Mouse (Mus musculus) midbrain, postnatal 0 days (tissue): ENCODE measurements around the gene Nrn1l. TPM values are rescaled to one million over a fixed set of nuclear protein-coding genes. Genes with fewer than 3 reads are reported as not detected.

Experiments
- ATAC-seq: fragments of 200-750 bp; cut with Nextera tagmentation; 2 replicates; pipeline ENCODE4 v1.8.0; 2017; ENCODE audit warnings: moderate number of reproducible peaks, mild to moderate bottlenecking, moderate TSS enrichment, moderate library complexity; ENCODE audit not compliant: low FRiP score
- DNase-seq: peaks from one replicate; pipeline ENCODE4 v3.0.0-alpha.2; 2015; ENCODE audit warnings: low spot score
- H3K27ac ChIP-seq: fragments of 300-500 bp; sonication (generic); 2 replicates; pipeline ENCODE4 v1.5.1; 2014; ENCODE audit warnings: low read depth, mild to moderate bottlenecking, low read length, mixed read lengths
- H3K27me3 ChIP-seq: fragments of 300-500 bp; sonication (generic); 2 replicates; pipeline ENCODE4 v1.6.1; 2014; ENCODE audit warnings: low read length, control low read depth, mixed read lengths; ENCODE audit not compliant: insufficient read depth
- H3K36me3 ChIP-seq: fragments of 300-500 bp; sonication (generic); 2 replicates; pipeline ENCODE4 v1.6.1; 2014; ENCODE audit warnings: low read length, control low read depth, mixed read lengths; ENCODE audit not compliant: insufficient read depth
- H3K4me1 ChIP-seq: fragments of 300-500 bp; sonication (generic); 2 replicates; pipeline ENCODE4 v1.6.1; 2014; ENCODE audit warnings: mild to moderate bottlenecking, control low read depth, antibody characterized with exemption, low read length, mixed read lengths; ENCODE audit not compliant: insufficient read depth
- H3K4me2 ChIP-seq: fragments of 300-500 bp; sonication (generic); 2 replicates; pipeline ENCODE4 v1.6.1; 2014; ENCODE audit warnings: low read depth, mild to moderate bottlenecking, low read length, mixed read lengths; ENCODE audit not compliant: poor library complexity, severe bottlenecking
- H3K4me3 ChIP-seq: fragments of 300-500 bp; sonication (generic); 2 replicates; pipeline ENCODE4 v1.5.1; 2014; ENCODE audit warnings: low read depth, mild to moderate bottlenecking, low read length, moderate library complexity
- H3K9ac ChIP-seq: fragments of 300-500 bp; sonication (generic); replicated peaks from 2 replicates; pipeline ENCODE4 v1.6.1; 2014; ENCODE audit warnings: mild to moderate bottlenecking, low read length, moderate library complexity, mixed read lengths; ENCODE audit not compliant: poor library complexity, severe bottlenecking
- H3K9me3 ChIP-seq: fragments of 300-500 bp; sonication (generic); 2 replicates; pipeline ENCODE4 v1.6.1; 2016; ENCODE audit warnings: low read length, control low read depth
- CTCF ChIP-seq: IDR thresholded peaks from 2 replicates; pipeline ENCODE4 v1.5.1; 2016; ENCODE audit warnings: antibody characterized with exemption, mild to moderate bottlenecking
- WGBS: fragments of 180-500 bp; shearing (Covaris S2); extraction: QIAGEN DNeasy Blood & Tissue Kit; methylation state at CpG from one replicate; pipeline ENCODE4 v1.1.7; 2014; 5-methylcytosine and 5-hydroxymethylcytosine counted together
- polyA plus RNA-seq: library from polyadenylated mRNA; unstranded; fragments of >200 nt; fragmentation: Nextera tagmentation; extraction: Ambion mirVana; gene quantifications from 2 replicates; pipeline ENCODE4 v1.2.1, GENCODE M21; 2015
- total RNA-seq: library from RNA; depleted of rRNA; stranded (reverse); fragments of >200 nt; gene quantifications from 2 replicates; pipeline ENCODE4 v1.2.3, GENCODE M21; 2014

The Nrn1l gene
- total and polyA plus RNA-seq, 2 experiments from 2014 or later = 1.3 TPM

GRCm38 (mm10) chr8:105880754-105881520 is 12.4 kb upstream of the Nrn1l start, which contains the start of gene Edc4:
Edc4 (plus strand) TSS chr8:105880881.
- H3K4me3 ChIP-seq = peak within 1 kb of the TSS; percentile 70
- no peaks in the 10 kb centered on the region for H3K9me3 ChIP-seq
- peak within 1 kb of the TSS; percentile 45; the same call in 1 of the 2 replicates for H3K27ac ChIP-seq
- peak within 1 kb of the TSS; percentile 93 for H3K4me2 ChIP-seq
- no peak for TF ChIP-seq CTCF
- peaks cover 6% of the 10 kb centered on the region; the same call in 1 of the 2 replicates for H3K4me1 ChIP-seq
- peak within 1 kb of the TSS; percentile 76 for H3K9ac ChIP-seq
- DNase-seq (peak; percentile 86), ATAC-seq (peak; percentile 79)
- WGBS = 1% methylated on average over 45 of the region's 45 CpGs
- H3K36me3 ChIP-seq = peaks cover 43% of the 10 kb centered on the region
- H3K27me3 ChIP-seq = no peaks in the 10 kb centered on the region

GRCm38 (mm10) chr8:105889756-105890465 is 3.5 kb upstream of the Nrn1l start:
- no peak for DNase-seq
- no peak overlapping the region for H3K4me3 ChIP-seq
- H3K9ac ChIP-seq = no peak overlapping the region
- ATAC-seq = no peak
- TF ChIP-seq CTCF = no peak
- H3K27me3 ChIP-seq = no peaks in the 10 kb centered on the region
- H3K4me1 ChIP-seq = no peaks in the 10 kb centered on the region
- H3K9me3 ChIP-seq = no peaks in the 10 kb centered on the region
- no peak overlapping the region for H3K4me2 ChIP-seq
- peaks cover 86% of the 10 kb centered on the region for H3K36me3 ChIP-seq
- 91% methylated on average over 12 of the region's 12 CpGs for WGBS
- no peak overlapping the region for H3K27ac ChIP-seq

GRCm38 (mm10) chr8:105890870-105891269 is 2.5 kb upstream of the Nrn1l start:
- no peak overlapping the region for H3K27ac ChIP-seq
- no peak overlapping the region for H3K4me2 ChIP-seq
- H3K4me1 ChIP-seq = no peaks in the 10 kb centered on the region
- TF ChIP-seq CTCF = no peak
- no peak for ATAC-seq
- no peak overlapping the region for H3K9ac ChIP-seq
- peaks cover 76% of the 10 kb centered on the region for H3K36me3 ChIP-seq
- H3K4me3 ChIP-seq = no peak overlapping the region
- no peaks in the 10 kb centered on the region for H3K27me3 ChIP-seq
- no peak for DNase-seq
- 91% methylated on average over 6 of the region's 6 CpGs for WGBS
- no peaks in the 10 kb centered on the region for H3K9me3 ChIP-seq

GRCm38 (mm10) chr8:105892432-105892831 is 935 bp upstream of the Nrn1l start:
- WGBS = 89% methylated on average over 6 of the region's 6 CpGs
- no peak overlapping the region for H3K4me2 ChIP-seq
- H3K4me3 ChIP-seq = no peak overlapping the region
- H3K9ac ChIP-seq = no peak overlapping the region
- H3K9me3 ChIP-seq = no peaks in the 10 kb centered on the region
- H3K36me3 ChIP-seq = peaks cover 60% of the 10 kb centered on the region
- H3K27ac ChIP-seq = no peak overlapping the region
- ATAC-seq (no peak), DNase-seq (peak; percentile 6)
- no peaks in the 10 kb centered on the region for H3K27me3 ChIP-seq
- no peaks in the 10 kb centered on the region for H3K4me1 ChIP-seq
- TF ChIP-seq CTCF = peak; percentile 69

- H3K9me3 ChIP-seq = no peaks in the 10 kb centered on the region
- no peaks in the 10 kb centered on the region for H3K4me1 ChIP-seq
- TF ChIP-seq CTCF = no peak
- H3K27me3 ChIP-seq = no peaks in the 10 kb centered on the region
- no peak for DNase-seq
- H3K27ac ChIP-seq = no peak overlapping the region
- H3K36me3 ChIP-seq = peaks cover 8% of the 10 kb centered on the region; the same call in 1 of the 2 replicates
- no peak overlapping the region for H3K9ac ChIP-seq
- WGBS = 80% methylated on average over 9 of the region's 9 CpGs
- H3K4me2 ChIP-seq = no peak overlapping the region
- H3K4me3 ChIP-seq = no peak overlapping the region
- no peak for ATAC-seq
Observed at GRCm38 (mm10) chr8:105897801-105898480, 4.6 kb downstream of the Nrn1l start.
